11 mouse cellular contexts compared by ENCODE assay signal in the genomic region with DNA sequence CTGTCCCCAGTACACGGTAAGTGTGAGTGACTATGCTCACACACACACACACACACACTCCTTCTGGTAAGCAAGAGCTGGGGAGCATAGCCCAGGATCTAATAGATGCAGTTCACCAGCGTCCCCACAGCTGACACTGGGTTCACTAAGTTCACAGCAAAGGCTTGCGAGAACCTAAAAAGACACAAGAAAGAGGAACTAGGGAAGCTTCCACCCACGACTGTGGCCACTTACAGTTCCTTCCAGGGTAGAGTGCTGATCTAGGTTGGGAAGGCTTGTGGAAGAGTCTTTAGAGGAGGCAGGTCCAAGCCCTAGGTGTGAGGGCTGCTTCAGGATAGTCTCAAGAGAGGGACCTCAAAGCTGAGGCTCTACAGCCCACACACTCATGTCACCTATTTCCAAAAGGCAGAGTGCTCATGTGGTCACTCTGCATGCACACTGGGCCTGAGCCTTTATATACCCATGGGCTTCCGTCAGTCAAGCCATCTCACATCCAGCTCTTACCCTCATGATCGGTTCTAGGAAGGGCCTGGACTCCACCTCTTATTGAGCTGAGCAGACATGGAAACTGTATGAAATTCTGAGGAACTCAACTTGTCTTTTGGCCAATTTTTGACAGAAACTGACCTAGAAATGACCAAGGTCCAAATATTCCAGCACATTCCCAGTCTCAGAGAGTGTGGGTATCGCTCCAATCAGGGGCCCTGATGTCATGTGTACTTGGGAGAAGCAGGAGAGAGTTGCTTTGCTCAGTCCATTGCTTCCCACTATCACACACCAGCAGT. TPM values are rescaled to one million over a fixed set of nuclear protein-coding genes. Genes with fewer than 3 reads are reported as not detected.
DNase-seq lines count a peak whose midpoint lies in the region; ATAC-seq and TF ChIP-seq lines count a peak whose summit lies in the region.
"Had no signal": no experiment of that assay in that cellular context is flagged by ENCODE, and none has a peak within 500 bp of the region (broad histone marks: within the 10 kb centered on the region; RNA-seq: fewer than 3 reads in every experiment).

No protein-coding gene starts in this region.

- TF ChIP-seq CTCF in layer of hippocampus, adult 2 months (conservative IDR thresholded peaks at IDR 0.05) = no peak
- TF ChIP-seq CTCF in liver, postnatal 0 days (IDR thresholded peaks at IDR 0.05; ENCODE audit: low read depth) = no peak

- no peak overlapping the region for H3K4me2 ChIP-seq in liver, postnatal 0 days (ENCODE audit: low read depth, low read length)
- H3K4me2 ChIP-seq in midbrain, embryonic 11.5 days = no peak overlapping the region
- H3K4me2 ChIP-seq: limb, embryonic 15.5 days had no signal

- peaks cover 59% of the 10 kb centered on the region for H3K36me3 ChIP-seq in liver, postnatal 0 days (replicated peaks; ENCODE audit: insufficient read depth, low read length)
- H3K36me3 ChIP-seq in midbrain, embryonic 11.5 days (ENCODE audit: control insufficient read depth, insufficient read depth, low read length) = peaks cover 3% of the 10 kb centered on the region; the same call in 1 of the 2 replicates

- ATAC-seq in liver, postnatal 0 days = no peak
- no peak for ATAC-seq in midbrain, embryonic 11.5 days (ENCODE audit: low FRiP score)
- ATAC-seq: forebrain, postnatal 0 days had no signal

- WGBS in liver, postnatal 0 days (ENCODE audit: insufficient replicate concordance) = 53% methylated on average over 7 of the region's 7 CpGs
- 90% methylated on average over 7 of the region's 7 CpGs for WGBS in midbrain, embryonic 11.5 days

- DNase-seq in layer of hippocampus, adult 2 months (ENCODE audit: low spot score in 2 of 2) = no peak
- no peak for DNase-seq in layer of hippocampus, postnatal 25 days (ENCODE audit: extremely low spot score in 1 of 2, low spot score in 1 of 2)
- DNase-seq in A20 (ENCODE audit: low read depth, low spot score) (peak; percentile 25), MEL-GATA-1-ER (ENCODE audit: extremely low read depth, low read depth) (peak; percentile 39)
- DNase-seq in liver, postnatal 0 days = no peak
- no peak for DNase-seq in gastrocnemius, adult 18-20 months (ENCODE audit: low spot score)
- no peak for DNase-seq in cerebellum, adult 9-10 months
- DNase-seq in midbrain, embryonic 11.5 days (ENCODE audit: low spot score, missing footprints) = no peak
- DNase-seq: forebrain, postnatal 0 days had no signal

- no peaks in the 10 kb centered on the region for H3K9me3 ChIP-seq in liver, postnatal 0 days (ENCODE audit: low read length)
- H3K9me3 ChIP-seq in midbrain, embryonic 11.5 days (ENCODE audit: control insufficient read depth, low read length) = no peaks in the 10 kb centered on the region
- H3K9me3 ChIP-seq: limb, embryonic 15.5 days; midbrain, embryonic 10.5 days had no signal

- no peak overlapping the region for H3K9ac ChIP-seq in liver, postnatal 0 days (replicated peaks)
- no peak overlapping the region for H3K9ac ChIP-seq in midbrain, embryonic 11.5 days (ENCODE audit: low read length)
- H3K9ac ChIP-seq: forebrain, postnatal 0 days; limb, embryonic 15.5 days had no signal

- peak overlapping the region; percentile 72; the same call in 1 of the 2 replicates for H3K27ac ChIP-seq in layer of hippocampus, adult 2 months
- H3K27ac ChIP-seq in liver, postnatal 0 days (ENCODE audit: low read depth) = peak overlapping the region; percentile 45; the same call in 1 of the 2 replicates
- H3K27ac ChIP-seq in midbrain, embryonic 11.5 days (ENCODE audit: low read depth, low read length) = no peak overlapping the region
- H3K27ac ChIP-seq: limb, embryonic 15.5 days; midbrain, embryonic 10.5 days had no signal

- H3K27me3 ChIP-seq in liver, postnatal 0 days (ENCODE audit: insufficient read depth, low read length) = no peaks in the 10 kb centered on the region
- no peaks in the 10 kb centered on the region for H3K27me3 ChIP-seq in midbrain, embryonic 11.5 days (ENCODE audit: control insufficient read depth, insufficient read depth, low read length)
- H3K27me3 ChIP-seq: limb, embryonic 15.5 days had no signal

- no peak for TF ChIP-seq EP300 in liver, postnatal 0 days (IDR thresholded peaks at IDR 0.05; ENCODE audit: low read depth)

- H3K4me1 ChIP-seq in liver, postnatal 0 days (ENCODE audit: insufficient read depth) = peaks cover 48% of the 10 kb centered on the region
- peaks cover 5% of the 10 kb centered on the region for H3K4me1 ChIP-seq in midbrain, embryonic 11.5 days (ENCODE audit: control insufficient read depth, insufficient read depth, low read length)

- no peak overlapping the region for H3K4me3 ChIP-seq in layer of hippocampus, adult 2 months
- H3K4me3 ChIP-seq in liver, postnatal 0 days (ENCODE audit: low read depth, low read length) = no peak overlapping the region
- H3K4me3 ChIP-seq in midbrain, embryonic 11.5 days (ENCODE audit: low read depth, low read length) = no peak overlapping the region
- H3K4me3 ChIP-seq: limb, embryonic 15.5 days; midbrain, embryonic 10.5 days had no signal

RNA-seq across cellular contexts. Expression of gene Txnrd2, which starts 13.0 kb away (rescaled TPM):
- total RNA-seq in layer of hippocampus, adult 2 months (2021) = 10 to 100 TPM; 19.7 to 21.4 TPM
- 10 to 100 TPM; 19.1 to 21.8 TPM for total RNA-seq in layer of hippocampus, postnatal 25 days (2021)
- 51.2 and 53.3 TPM in 2 replicates for polyA plus RNA-seq in liver, postnatal 0 days (2015; fragmentation: Nextera tagmentation; extraction: Ambion mirVana)
- total RNA-seq in gastrocnemius, adult 18-20 months (2021) = 10 to 100 TPM; 19.8 to 20.8 TPM
- polyA plus RNA-seq in midbrain, embryonic 11.5 days (2014; fragmentation: Nextera tagmentation; extraction: Ambion mirVana) = 21.0 and 22.7 TPM in 2 replicates

RNA-seq across cellular contexts. Expression of gene Comt, which starts 13.4 kb away (rescaled TPM):
- total RNA-seq in layer of hippocampus, adult 2 months (2021) = 10 to 100 TPM; 74.6 to 75.1 TPM
- 10 to 100 TPM; 71.8 to 81.3 TPM for total RNA-seq in layer of hippocampus, postnatal 25 days (2021)
- polyA plus RNA-seq in liver, postnatal 0 days (2015; fragmentation: Nextera tagmentation; extraction: Ambion mirVana) = 100 and 125 TPM in 2 replicates
- total RNA-seq in gastrocnemius, adult 18-20 months (2021) = 10 to 100 TPM; 37.3 to 41.0 TPM
- 50.8 and 52.5 TPM in 2 replicates for polyA plus RNA-seq in midbrain, embryonic 11.5 days (2014; fragmentation: Nextera tagmentation; extraction: Ambion mirVana)

Comparison
In these comparisons a context has a peak if more than half of its experiments do, and no peak if none do; other contexts are left out.
1. DNase-seq: peak in A20 (single experiment) and MEL-GATA-1-ER (single experiment); none in layer of hippocampus, adult 2 months (0 of 2), layer of hippocampus, postnatal 25 days (0 of 2), liver, postnatal 0 days (single experiment), gastrocnemius, adult 18-20 months (single experiment), cerebellum, adult 9-10 months (single experiment) and midbrain, embryonic 11.5 days (single experiment).